Mouse (Mus musculus) CH12.LX (cell line): Measurements from ENCODE around the gene Mybph.

Source experiments
- CTCF ChIP-seq, 2 experiments: IDR thresholded peaks in 1 of 2; conservative IDR thresholded peaks in 1 of 2; 2 replicates each; pipeline ENCODE4 v1.5.1; 2011 to 2012; ENCODE audit warnings: low read depth in 2 of 2, low read length in 2 of 2, improper control_type of control experiment in 1 of 2, inconsistent platforms in 1 of 2, mild to moderate bottlenecking in 1 of 2, moderate library complexity in 1 of 2
- EP300 ChIP-seq: IDR thresholded peaks from 2 replicates; pipeline ENCODE4 v1.6.1; 2011; ENCODE audit warnings: low read length, improper control_type of control experiment
- GABPA ChIP-seq: IDR thresholded peaks from 2 replicates; pipeline ENCODE4 v1.6.1; 2012; ENCODE audit warnings: low read depth, low read length, improper control_type of control experiment, inconsistent platforms; ENCODE audit not compliant: insufficient replicate concordance
- JUND ChIP-seq: conservative IDR thresholded peaks from 2 replicates; pipeline ENCODE4 v1.6.1; 2011; ENCODE audit warnings: low read depth, low read length, improper control_type of control experiment
- KAT2A ChIP-seq: IDR thresholded peaks from 2 replicates; pipeline ENCODE4 v1.6.1; 2012; ENCODE audit warnings: low read length, improper control_type of control experiment, inconsistent platforms; ENCODE audit not compliant: insufficient replicate concordance
- MAFK ChIP-seq: IDR thresholded peaks from 2 replicates; pipeline ENCODE4 v1.6.1; 2011; ENCODE audit warnings: low read length, improper control_type of control experiment; ENCODE audit not compliant: insufficient replicate concordance
- MYC ChIP-seq: IDR thresholded peaks from 2 replicates; pipeline ENCODE4 v1.6.1; 2011; ENCODE audit warnings: low read depth, mild to moderate bottlenecking, improper control_type of control experiment, low read length
- PAX5 ChIP-seq: IDR thresholded peaks from 2 replicates; pipeline ENCODE4 v1.6.1; 2012; ENCODE audit warnings: low read length, inconsistent platforms, mixed read lengths
- POLR2A ChIP-seq: IDR thresholded peaks from 2 replicates; pipeline ENCODE4 v1.6.1; 2011; ENCODE audit warnings: low read depth, mild to moderate bottlenecking, improper control_type of control experiment, low read length
- POLR2AphosphoS2 ChIP-seq: IDR thresholded peaks from 2 replicates; pipeline ENCODE4 v1.6.1; 2011; ENCODE audit warnings: low read depth, low read length, improper control_type of control experiment
- RAD21 ChIP-seq: IDR thresholded peaks from 2 replicates; pipeline ENCODE4 v1.6.1; 2011; ENCODE audit warnings: low read depth, mild to moderate bottlenecking, low read length, improper control_type of control experiment, moderate library complexity
- ZNF384 ChIP-seq: IDR thresholded peaks from 2 replicates; pipeline ENCODE4 v1.6.1; 2012; ENCODE audit warnings: low read depth, low read length, improper control_type of control experiment, inconsistent platforms

- TF ChIP-seq GABPA, result no peak
- no peak for TF ChIP-seq CTCF (conservative IDR thresholded peaks at IDR 0.05 in 1 of 2, IDR thresholded peaks at IDR 0.05 in 1 of 2; ENCODE audit: low read depth in 2 of 2, low read length in 2 of 2)
- TF ChIP-seq KAT2A, result no peak
- TF ChIP-seq RAD21, result no peak
- TF ChIP-seq MYC, result no peak
- TF ChIP-seq POLR2A, result no peak
- no peak for TF ChIP-seq ZNF384
- TF ChIP-seq EP300, result no peak
- TF ChIP-seq PAX5, result no peak
- no peak for TF ChIP-seq JUND
- TF ChIP-seq MAFK, result no peak
- TF ChIP-seq POLR2AphosphoS2, result no peak
Observed at GRCm38 (mm10) chr1:134226739-134227138, 33.5 kb downstream of the Mybph start.
